ENCODE assay signal across 18 mouse cellular contexts in the genomic region with DNA sequence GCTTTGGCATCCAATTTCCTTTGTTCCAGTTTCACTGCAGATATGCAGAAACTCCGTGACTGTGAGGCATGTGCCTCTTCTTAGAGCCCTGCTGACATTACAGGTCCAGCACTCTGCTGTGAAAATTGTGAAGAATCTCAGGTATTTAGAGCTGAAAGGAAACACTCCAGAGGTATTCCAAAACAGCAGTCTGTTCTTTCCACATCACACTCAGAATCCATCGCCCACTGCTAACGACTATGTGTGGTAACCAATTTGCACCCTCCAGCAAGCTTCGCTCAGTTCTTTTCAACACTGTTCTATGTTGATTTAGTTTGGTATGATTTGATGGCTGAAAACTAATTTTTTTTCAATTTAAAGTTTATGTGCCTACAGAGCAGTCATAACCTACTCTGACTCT.
"Had no signal": no experiment of that assay in that cellular context is flagged by ENCODE, and none has a peak within 500 bp of the region (broad histone marks: within the 10 kb centered on the region; RNA-seq: fewer than 3 reads in every experiment).

No protein-coding gene starts in this region.

- H3K9ac ChIP-seq: liver, postnatal 0 days; lung, embryonic 15.5 days; midbrain, embryonic 13.5 days; midbrain, embryonic 15.5 days; neural tube, embryonic 13.5 days; neural tube, embryonic 15.5 days had no signal

- H3K4me1 ChIP-seq: lung, embryonic 15.5 days; midbrain, embryonic 13.5 days; midbrain, embryonic 15.5 days; neural tube, embryonic 13.5 days; neural tube, embryonic 15.5 days had no signal

- ATAC-seq: liver, postnatal 0 days; lung, postnatal 0 days; midbrain, embryonic 13.5 days; midbrain, embryonic 15.5 days had no signal

- DNase-seq: liver, postnatal 0 days; lung, adult 2 months; lung, postnatal 14 days; lung, postnatal 36 days; retina, postnatal 1 day; right cerebral cortex, postnatal 14 days; thymus, adult 18-20 months; thymus, postnatal 14 days; thymus, postnatal 36 days had no signal

- H3K4me2 ChIP-seq: lung, embryonic 15.5 days; midbrain, embryonic 11.5 days; midbrain, embryonic 13.5 days; midbrain, embryonic 15.5 days; neural tube, embryonic 13.5 days; neural tube, embryonic 15.5 days had no signal

- H3K4me3 ChIP-seq: lung, embryonic 15.5 days; megakaryocyte, embryonic 14.5 days; midbrain, embryonic 13.5 days; midbrain, embryonic 15.5 days; neural tube, embryonic 13.5 days; neural tube, embryonic 15.5 days had no signal

- H3K27me3 ChIP-seq: lung, embryonic 15.5 days; megakaryocyte, embryonic 14.5 days; midbrain, embryonic 13.5 days; midbrain, embryonic 15.5 days; neural tube, embryonic 13.5 days; neural tube, embryonic 15.5 days had no signal

- H3K9me3 ChIP-seq: lung, embryonic 15.5 days; megakaryocyte, embryonic 14.5 days; midbrain, embryonic 13.5 days; midbrain, embryonic 15.5 days; neural tube, embryonic 13.5 days; neural tube, embryonic 15.5 days had no signal

- H3K27ac ChIP-seq: lung, embryonic 15.5 days; macrophage; midbrain, embryonic 13.5 days; midbrain, embryonic 15.5 days; neural tube, embryonic 13.5 days; neural tube, embryonic 15.5 days had no signal

- H3K36me3 ChIP-seq: lung, embryonic 15.5 days; midbrain, embryonic 13.5 days; midbrain, embryonic 15.5 days; neural tube, embryonic 13.5 days; neural tube, embryonic 15.5 days had no signal
